25 mouse cellular contexts compared by ENCODE assay signal in the genomic region with DNA sequence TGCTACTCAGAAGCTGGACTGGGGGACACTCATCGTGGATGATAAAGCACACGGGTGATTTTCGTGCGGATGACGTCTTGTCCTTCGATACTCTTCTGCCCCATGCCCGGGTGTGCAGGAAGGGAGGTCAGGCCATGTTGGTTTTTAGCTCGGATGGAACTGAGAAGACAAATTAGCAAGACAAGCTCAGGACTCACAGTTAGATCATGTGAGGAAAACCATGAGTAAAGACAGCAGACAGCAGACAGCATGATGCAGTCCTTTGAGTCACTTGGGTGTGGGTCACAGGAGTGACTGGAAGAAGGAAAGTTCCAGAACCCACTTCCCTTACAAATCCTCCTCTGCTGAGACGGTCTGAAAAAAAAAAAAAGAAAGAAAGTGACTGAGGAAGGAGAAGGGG. TPM values are rescaled to one million over a fixed set of nuclear protein-coding genes. Genes with fewer than 3 reads are reported as not detected.
A peak's percentile ranks its signal among the peaks of the same experiment; 100 is the strongest.
DNase-seq lines count a peak whose midpoint lies in the region; ATAC-seq and TF ChIP-seq lines count a peak whose summit lies in the region.
"Had no signal": no experiment of that assay in that cellular context is flagged by ENCODE, and none has a peak within 500 bp of the region (broad histone marks: within the 10 kb centered on the region; RNA-seq: fewer than 3 reads in every experiment).

No protein-coding gene starts in this region.

- peaks cover 2% of the 10 kb centered on the region for H3K79me3 ChIP-seq in C2C12 (ENCODE audit: low read depth)

- H3K27ac ChIP-seq in forebrain, embryonic 15.5 days (replicated peaks) = peak overlapping the region; percentile 81
- no peak overlapping the region for H3K27ac ChIP-seq in forebrain, embryonic 12.5 days
- H3K27ac ChIP-seq: embryonic facial prominence, embryonic 12.5 days; heart, adult 2 months; hindbrain, embryonic 15.5 days; kidney, embryonic 15.5 days; left cerebral cortex, adult 2 months; limb, embryonic 12.5 days; liver, embryonic 15.5 days; midbrain, embryonic 10.5 days; midbrain, embryonic 15.5 days had no signal

- no peak for TF ChIP-seq CTCF in C2C12 (IDR thresholded peaks at IDR 0.05; ENCODE audit: control insufficient read depth, insufficient read depth, insufficient read length)

- 78% methylated on average over 9 of the region's 9 CpGs for WGBS in forebrain, embryonic 15.5 days
- WGBS in forebrain, embryonic 12.5 days = 93% methylated on average over 9 of the region's 9 CpGs

- no peak overlapping the region for H3K4me2 ChIP-seq in forebrain, embryonic 15.5 days (replicated peaks)
- no peak overlapping the region for H3K4me2 ChIP-seq in forebrain, embryonic 12.5 days
- peak overlapping the region; percentile 80 for H3K4me2 ChIP-seq in myocyte (ENCODE audit: low read depth)
- H3K4me2 ChIP-seq: embryonic facial prominence, embryonic 12.5 days; heart, embryonic 12.5 days; hindbrain, embryonic 15.5 days; kidney, embryonic 15.5 days; limb, embryonic 12.5 days; liver, embryonic 15.5 days; lung, embryonic 14.5 days; midbrain, embryonic 15.5 days had no signal

- no peaks in the 10 kb centered on the region for H3K27me3 ChIP-seq in forebrain, embryonic 15.5 days
- no peaks in the 10 kb centered on the region for H3K27me3 ChIP-seq in forebrain, embryonic 12.5 days
- H3K27me3 ChIP-seq in C2C12 (ENCODE audit: control insufficient read depth, insufficient read depth, insufficient read length) (no peaks in the 10 kb centered on the region), myocyte (ENCODE audit: control insufficient read depth, insufficient read depth, insufficient read length) (no peaks in the 10 kb centered on the region)
- H3K27me3 ChIP-seq: embryonic facial prominence, embryonic 12.5 days; heart, embryonic 12.5 days; hindbrain, embryonic 15.5 days; kidney, embryonic 15.5 days; limb, embryonic 12.5 days; liver, embryonic 15.5 days; midbrain, embryonic 15.5 days had no signal

- H3K4me3 ChIP-seq in forebrain, embryonic 15.5 days = no peak overlapping the region
- H3K4me3 ChIP-seq in forebrain, embryonic 12.5 days (replicated peaks) = no peak overlapping the region
- H3K4me3 ChIP-seq in C2C12 (ENCODE audit: insufficient read depth, poor library complexity, severe bottlenecking) (no peak overlapping the region), myocyte (peak overlapping the region; percentile 3)
- H3K4me3 ChIP-seq: embryonic facial prominence, embryonic 12.5 days; heart, adult 2 months; heart, embryonic 12.5 days; hindbrain, embryonic 15.5 days; kidney, embryonic 15.5 days; left cerebral cortex, adult 2 months; limb, embryonic 12.5 days; liver, embryonic 15.5 days; midbrain, embryonic 10.5 days; midbrain, embryonic 15.5 days had no signal

- H3K36me3 ChIP-seq in forebrain, embryonic 15.5 days = no peaks in the 10 kb centered on the region
- no peaks in the 10 kb centered on the region for H3K36me3 ChIP-seq in forebrain, embryonic 12.5 days (replicated peaks)
- H3K36me3 ChIP-seq in C2C12 (ENCODE audit: control insufficient read depth, insufficient read depth) (no peaks in the 10 kb centered on the region), myocyte (ENCODE audit: control insufficient read depth, insufficient read depth) (no peaks in the 10 kb centered on the region)
- H3K36me3 ChIP-seq: embryonic facial prominence, embryonic 12.5 days; G1E; heart, embryonic 12.5 days; hindbrain, embryonic 15.5 days; kidney, embryonic 15.5 days; liver, embryonic 15.5 days; midbrain, embryonic 10.5 days; midbrain, embryonic 15.5 days had no signal

- TF ChIP-seq POLR2A in myocyte (IDR thresholded peaks at IDR 0.05; ENCODE audit: insufficient read length, low read depth) = no peak

- peaks cover 24% of the 10 kb centered on the region for H3K4me1 ChIP-seq in forebrain, embryonic 15.5 days
- H3K4me1 ChIP-seq in forebrain, embryonic 12.5 days = 0 out of 2 replicates have a peak, but pooled peaks cover 8% of the 10 kb centered on the region
- H3K4me1 ChIP-seq: hindbrain, embryonic 15.5 days had no signal

- H3K79me2 ChIP-seq in C2C12 (ENCODE audit: control insufficient read depth, insufficient read depth) (peaks cover 4% of the 10 kb centered on the region), myocyte (ENCODE audit: control insufficient read depth, insufficient read depth) (no peaks in the 10 kb centered on the region)

- H3ac ChIP-seq in C2C12 (ENCODE audit: control insufficient read depth, insufficient read length, low read depth) (no peak overlapping the region), myocyte (ENCODE audit: control insufficient read depth, insufficient read length) (no peak overlapping the region)

- no peak for ATAC-seq in forebrain, embryonic 15.5 days (replicated peaks)
- ATAC-seq in forebrain, embryonic 12.5 days (ENCODE audit: low FRiP score) = no peak
- ATAC-seq in frontal cortex, adult (ENCODE audit: low TSS enrichment) = no peak
- ATAC-seq: midbrain, embryonic 15.5 days had no signal

- H3K9me3 ChIP-seq in forebrain, embryonic 15.5 days = no peaks in the 10 kb centered on the region
- H3K9me3 ChIP-seq in forebrain, embryonic 12.5 days = no peaks in the 10 kb centered on the region
- H3K9me3 ChIP-seq: embryonic facial prominence, embryonic 12.5 days; G1E; heart, embryonic 12.5 days; hindbrain, embryonic 15.5 days; kidney, embryonic 15.5 days; limb, embryonic 12.5 days; liver, embryonic 15.5 days; midbrain, embryonic 10.5 days; midbrain, embryonic 15.5 days had no signal

- DNase-seq in brain, adult 2 months (ENCODE audit: low read depth, low spot score) = peak; percentile 30
- DNase-seq in natural killer cell, adult 2 months (ENCODE audit: low spot score in 2 of 2) = no peak
- DNase-seq: adrenal gland, postnatal 14 days; heart, adult 2 months; kidney, adult 18-20 months; kidney, postnatal 25 days; lung, embryonic 14.5 days; lung, postnatal 14 days; spleen, adult 18-20 months; thymus, postnatal 14 days had no signal

- H3K9ac ChIP-seq in forebrain, embryonic 15.5 days (replicated peaks) = no peak overlapping the region
- H3K9ac ChIP-seq in forebrain, embryonic 12.5 days = no peak overlapping the region
- H3K9ac ChIP-seq: embryonic facial prominence, embryonic 12.5 days; heart, embryonic 12.5 days; hindbrain, embryonic 15.5 days; kidney, embryonic 15.5 days; limb, embryonic 12.5 days; liver, embryonic 15.5 days; lung, embryonic 14.5 days; midbrain, embryonic 15.5 days had no signal

TF ChIP-seq in C2C12, 6 proteins besides CTCF, POLR2A, EP300 and RAD21:
- no peak for TF ChIP-seq MYOD1 (IDR thresholded peaks at IDR 0.05; ENCODE audit: control insufficient read depth, insufficient read length, low read depth)
- TF ChIP-seq USF1 (IDR thresholded peaks at IDR 0.05; ENCODE audit: low read depth) = peak; percentile 62
- no peak for TF ChIP-seq CEBPB (IDR thresholded peaks at IDR 0.05; ENCODE audit: low read depth)
- TF ChIP-seq FOSL1 (IDR thresholded peaks at IDR 0.05; ENCODE audit: insufficient read depth, low read length, poor library complexity, severe bottlenecking) = no peak
- no peak for TF ChIP-seq MYOG (IDR thresholded peaks at IDR 0.05; ENCODE audit: control insufficient read depth, extremely low read depth, insufficient read length)
- TF ChIP-seq MAX (IDR thresholded peaks at IDR 0.05) = no peak

TF ChIP-seq in myocyte, 11 proteins besides CTCF, POLR2A, EP300 and RAD21:
- TF ChIP-seq CEBPB (IDR thresholded peaks at IDR 0.05; ENCODE audit: insufficient read depth, poor library complexity, severe bottlenecking) = no peak

RNA-seq across cellular contexts. Expression of a gene that starts 53.5 kb away (rescaled TPM):
- polyA plus RNA-seq in forebrain, embryonic 15.5 days (2015; fragmentation: Nextera tagmentation; extraction: Ambion mirVana) = 3,198 TPM in 2 replicates
- polyA plus RNA-seq in forebrain, embryonic 12.5 days (2016; fragmentation: Nextera tagmentation; extraction: Ambion mirVana) = 2,759 and 2,920 TPM in 2 replicates
- polyA plus RNA-seq in C2C12 (2012; fragmentation: generic; extraction: Trizol) = 1,815 TPM
- polyA plus RNA-seq in myocyte (2012; fragmentation: generic; extraction: Trizol) = 797 TPM
